Mouse (Mus musculus) stomach, postnatal 0 days (tissue): ENCODE data around the gene Mat1a.

Source experiments
- CTCF ChIP-seq: IDR thresholded peaks from 2 replicates; pipeline ENCODE4 v1.5.1; 2016; ENCODE audit warnings: antibody characterized with exemption, low read depth, mild to moderate bottlenecking, moderate library complexity
- EP300 ChIP-seq: optimal IDR thresholded peaks from 2 replicates; pipeline ENCODE3; 2016; ENCODE audit warnings: antibody characterized with exemption

DNA sequence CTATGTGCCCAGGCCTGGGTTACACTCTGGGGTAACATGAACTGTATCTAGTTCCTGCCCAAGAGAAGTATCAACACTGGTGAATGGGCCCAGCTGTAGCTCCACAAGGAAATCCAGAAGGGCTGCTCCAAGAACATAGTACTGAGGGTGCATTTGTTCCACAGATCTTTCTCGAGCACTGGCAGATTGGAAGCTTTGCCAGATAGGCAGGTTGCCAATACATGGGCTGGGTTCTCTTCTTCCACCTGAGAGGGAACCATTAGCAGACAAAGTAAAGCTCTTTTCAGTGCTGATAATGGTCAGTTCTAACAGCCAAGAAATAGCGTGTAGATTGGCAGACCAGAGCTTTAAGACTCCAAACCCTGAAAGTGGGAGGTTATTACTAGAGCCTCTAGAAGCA, 42.5 kb downstream of the Mat1a start:
- no peak for TF ChIP-seq CTCF
- no peak for TF ChIP-seq EP300
